Mouse (Mus musculus): ENCODE results near the gene Sh3gl3. TPM values are rescaled to one million over a fixed set of nuclear protein-coding genes. Genes with fewer than 3 reads are reported as not detected.

The Sh3gl3 gene
- total and polyA plus RNA-seq, 3 experiments, result 0.27 to 0.70 (median 0.45) TPM

DNA sequence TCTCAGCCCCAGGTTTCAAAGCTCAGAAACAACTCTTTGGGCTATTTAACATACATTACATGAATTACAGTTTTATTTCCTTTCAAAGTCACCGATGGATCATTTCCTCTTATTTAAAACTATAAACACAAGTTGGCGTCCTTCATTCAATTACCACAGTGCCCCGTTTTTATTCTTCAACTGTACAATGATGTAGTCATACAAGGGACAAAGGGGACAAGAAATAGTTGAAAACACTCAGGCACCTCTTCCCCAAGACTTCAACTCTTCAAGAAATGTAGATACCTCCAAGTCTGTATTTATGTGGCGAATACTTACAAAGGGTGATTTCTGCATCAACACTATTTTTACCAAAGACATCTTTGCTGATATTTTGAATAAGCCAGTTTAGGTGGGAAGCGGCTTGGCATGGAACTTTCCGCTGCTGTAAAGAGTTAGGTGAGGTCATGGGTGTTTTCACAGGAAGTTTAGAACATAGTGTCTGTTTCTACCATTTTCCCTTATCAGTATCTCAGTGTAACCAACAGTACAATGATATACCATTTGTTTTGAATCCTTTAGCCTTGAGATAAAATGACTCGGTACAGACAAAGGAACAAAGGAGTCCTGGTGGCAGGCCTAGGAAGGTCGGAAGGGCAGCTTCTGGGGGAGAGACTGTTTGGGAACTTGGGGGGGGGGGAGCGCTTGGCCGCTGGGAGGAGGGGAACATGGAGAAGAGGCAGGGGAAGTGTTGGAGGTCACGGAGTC lies 62.7 kb downstream of the Sh3gl3 start:
- Histone ChIP-seq H3K9ac (ENCODE audit: low read depth, low read length) (no peak overlapping the region), H3K36me3 (ENCODE audit: control insufficient read depth, insufficient read depth, low read length) (no peaks in the 10 kb centered on the region), H3K79me2 (replicated peaks; ENCODE audit: control insufficient read depth, insufficient read depth, low read length) (no peaks in the 10 kb centered on the region), H3K4me1 (ENCODE audit: control insufficient read depth, insufficient read depth, low read length) (no peaks in the 10 kb centered on the region; the same call in 1 of the 2 replicates), H3K27me3 (ENCODE audit: control insufficient read depth, insufficient read depth, low read length) (no peaks in the 10 kb centered on the region), H3K4me3 (no peak overlapping the region), H3K27ac (no peak overlapping the region)
- no peak for DNase-seq
- TF ChIP-seq CTCF (IDR thresholded peaks at IDR 0.05), result no peak
- no peak for TF ChIP-seq POLR2A (IDR thresholded peaks at IDR 0.05; ENCODE audit: insufficient read depth, low read depth, low read length)
- TF ChIP-seq EP300 (IDR thresholded peaks at IDR 0.05; ENCODE audit: insufficient read depth, low read depth, low read length), result no peak
- WGBS, result 39% methylated on average over 11 of the region's 11 CpGs
- intact Hi-C loops (cut with DNase I), result no loop called here

DNA sequence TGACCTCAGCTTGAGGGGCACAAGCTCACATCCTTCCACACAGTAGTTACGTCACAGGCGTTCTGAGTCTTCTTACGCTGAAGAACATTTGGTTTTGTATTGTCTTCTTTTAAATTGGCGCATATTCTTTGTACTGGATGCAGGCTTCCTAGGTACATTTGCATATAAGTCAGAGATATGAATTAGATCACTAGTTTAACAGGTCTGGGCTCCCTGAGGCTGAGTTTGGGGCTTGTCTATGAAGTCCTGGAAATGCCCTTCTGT lies 63.2 kb downstream of the Sh3gl3 start:
- no peaks in the 10 kb centered on the region for H3K36me3 ChIP-seq (ENCODE audit: control insufficient read depth, insufficient read depth, low read length)

DNA sequence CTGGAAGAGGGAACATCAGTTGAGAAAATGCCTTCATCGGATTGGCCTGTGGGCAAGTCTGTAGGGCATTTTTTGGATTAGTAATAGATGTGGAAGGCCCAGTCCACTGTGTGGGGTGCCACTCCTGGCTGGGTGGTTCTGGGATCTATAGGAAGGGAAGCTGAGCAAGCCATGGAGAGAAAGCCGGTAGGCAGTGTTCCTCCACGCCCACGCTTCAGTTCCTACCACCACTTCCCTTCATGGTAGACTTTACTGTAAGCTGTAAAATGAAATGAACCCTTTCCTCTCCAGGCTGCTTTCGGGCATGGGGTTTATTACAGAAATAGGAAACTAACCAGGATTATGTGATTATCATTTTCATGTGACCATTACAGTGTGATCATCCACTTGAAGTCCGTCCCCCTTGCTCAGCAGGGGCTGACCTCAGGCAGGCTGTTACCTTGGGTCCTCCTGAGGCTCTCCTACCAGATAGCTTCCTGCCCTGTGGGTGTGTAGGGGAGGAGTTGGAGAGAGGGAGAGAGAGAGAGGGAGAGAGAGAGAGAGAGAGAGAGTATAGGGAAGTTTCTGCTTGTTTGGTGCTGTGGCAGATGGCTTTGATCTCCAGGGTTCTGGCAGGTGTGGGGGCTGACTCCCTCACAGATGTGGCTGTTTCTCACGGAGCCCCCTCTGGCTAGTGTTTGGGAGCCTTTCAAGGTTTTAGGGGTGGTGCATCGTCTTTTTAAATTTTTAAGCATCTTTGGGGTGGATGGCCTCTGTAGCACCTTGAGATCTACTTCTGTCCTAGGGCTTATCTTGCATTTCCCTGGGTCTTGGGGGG lies 67.0 kb downstream of the Sh3gl3 start:
- DNase-seq, result no peak
- intact Hi-C loops (cut with DNase I), result no loop called here
- Histone ChIP-seq H3K4me3 (no peak overlapping the region), H3K36me3 (ENCODE audit: control insufficient read depth, insufficient read depth, low read length) (no peaks in the 10 kb centered on the region), H3K27me3 (ENCODE audit: control insufficient read depth, insufficient read depth, low read length) (no peaks in the 10 kb centered on the region), H3K4me1 (ENCODE audit: control insufficient read depth, insufficient read depth, low read length) (no peaks in the 10 kb centered on the region; the same call in 1 of the 2 replicates), H3K27ac (no peak overlapping the region), H3K79me2 (replicated peaks; ENCODE audit: control insufficient read depth, insufficient read depth, low read length) (no peaks in the 10 kb centered on the region), H3K9ac (ENCODE audit: low read depth, low read length) (no peak overlapping the region)
- WGBS, result 56% methylated on average over 8 of the region's 8 CpGs
- no peak for TF ChIP-seq EP300 (IDR thresholded peaks at IDR 0.05; ENCODE audit: insufficient read depth, low read depth, low read length)
- TF ChIP-seq CTCF (IDR thresholded peaks at IDR 0.05), result no peak
- TF ChIP-seq POLR2A (IDR thresholded peaks at IDR 0.05; ENCODE audit: insufficient read depth, low read depth, low read length), result no peak

More for the DNA sequence above, 63.2 kb downstream of the Sh3gl3 start:
- H3K9ac ChIP-seq (ENCODE audit: low read depth, low read length), result no peak overlapping the region
- 70% methylated on average over 4 of the region's 4 CpGs for WGBS
- DNase-seq, result no peak
- intact Hi-C loops (cut with DNase I), result no loop called here
- no peak overlapping the region for H3K4me3 ChIP-seq
- H3K27me3 ChIP-seq (ENCODE audit: control insufficient read depth, insufficient read depth, low read length), result no peaks in the 10 kb centered on the region
- no peaks in the 10 kb centered on the region; the same call in 1 of the 2 replicates for H3K4me1 ChIP-seq (ENCODE audit: control insufficient read depth, insufficient read depth, low read length)
- TF ChIP-seq EP300 (IDR thresholded peaks at IDR 0.05; ENCODE audit: insufficient read depth, low read depth, low read length), result no peak
- TF ChIP-seq CTCF (IDR thresholded peaks at IDR 0.05), result no peak
- TF ChIP-seq POLR2A (IDR thresholded peaks at IDR 0.05; ENCODE audit: insufficient read depth, low read depth, low read length), result no peak
- no peaks in the 10 kb centered on the region for H3K79me2 ChIP-seq (replicated peaks; ENCODE audit: control insufficient read depth, insufficient read depth, low read length)
- no peak overlapping the region for H3K27ac ChIP-seq

GRCm38 (mm10) chr7:82244701-82245100 lies 71.1 kb downstream of the Sh3gl3 start:
- Histone ChIP-seq H3K9ac (ENCODE audit: low read depth, low read length) (no peak overlapping the region), H3K36me3 (ENCODE audit: control insufficient read depth, insufficient read depth, low read length) (no peaks in the 10 kb centered on the region), H3K27ac (no peak overlapping the region), H3K27me3 (ENCODE audit: control insufficient read depth, insufficient read depth, low read length) (no peaks in the 10 kb centered on the region), H3K4me1 (ENCODE audit: control insufficient read depth, insufficient read depth, low read length) (no peaks in the 10 kb centered on the region), H3K4me3 (no peak overlapping the region), H3K79me2 (replicated peaks; ENCODE audit: control insufficient read depth, insufficient read depth, low read length) (no peaks in the 10 kb centered on the region)
- intact Hi-C loops (cut with DNase I), result no loop called here
- no peak for TF ChIP-seq EP300 (IDR thresholded peaks at IDR 0.05; ENCODE audit: insufficient read depth, low read depth, low read length)
- no peak for TF ChIP-seq POLR2A (IDR thresholded peaks at IDR 0.05; ENCODE audit: insufficient read depth, low read depth, low read length)
- TF ChIP-seq CTCF (IDR thresholded peaks at IDR 0.05), result no peak
- WGBS, result 78% methylated on average over 3 of the region's 3 CpGs
- no peak for DNase-seq

GRCm38 (mm10) chr7:82248953-82249695 lies 75.5 kb downstream of the Sh3gl3 start:
- no peaks in the 10 kb centered on the region for H3K79me2 ChIP-seq (replicated peaks; ENCODE audit: control insufficient read depth, insufficient read depth, low read length)
- no peaks in the 10 kb centered on the region for H3K36me3 ChIP-seq (ENCODE audit: control insufficient read depth, insufficient read depth, low read length)
- H3K9ac ChIP-seq (ENCODE audit: low read depth, low read length), result no peak overlapping the region
- H3K4me3 ChIP-seq, result no peak overlapping the region
- intact Hi-C loops (cut with DNase I), result no loop called here
- no peaks in the 10 kb centered on the region for H3K27me3 ChIP-seq (ENCODE audit: control insufficient read depth, insufficient read depth, low read length)
- no peak for DNase-seq
- TF ChIP-seq CTCF (IDR thresholded peaks at IDR 0.05) (no peak), POLR2A (IDR thresholded peaks at IDR 0.05; ENCODE audit: insufficient read depth, low read depth, low read length) (no peak), EP300 (IDR thresholded peaks at IDR 0.05; ENCODE audit: insufficient read depth, low read depth, low read length) (no peak)
- no peaks in the 10 kb centered on the region for H3K4me1 ChIP-seq (ENCODE audit: control insufficient read depth, insufficient read depth, low read length)
- no peak overlapping the region for H3K27ac ChIP-seq
- 76% methylated on average over 10 of the region's 10 CpGs for WGBS

All from heart, adult 2 months (tissue).